Mouse (Mus musculus) spleen, adult 2 months (tissue): ENCODE data around the gene Hemk1. TPM values are rescaled to one million over a fixed set of nuclear protein-coding genes. Genes with fewer than 3 reads are reported as not detected.

Experiments
- DNase-seq, 2 experiments: peaks; one replicate each; pipeline versions ENCODE4 v3.0.0 to v3.0.0-alpha.2; 2012 to 2021; ENCODE audit warnings: low spot score in 2 of 2, low read depth in 1 of 2
- H3K27ac ChIP-seq: fragments of 200-500 bp; 2 replicates; pipeline ENCODE4 v1.5.1; 2012; ENCODE audit warnings: low read length, inconsistent platforms; ENCODE audit not compliant: insufficient read depth
- H3K27me3 ChIP-seq: fragments of 200-500 bp; 2 replicates; pipeline ENCODE4 v1.6.1; 2012; ENCODE audit warnings: mild to moderate bottlenecking, moderate library complexity, low read length, inconsistent platforms; ENCODE audit not compliant: control insufficient read depth, insufficient read depth
- H3K36me3 ChIP-seq: fragments of 200-500 bp; 2 replicates; pipeline ENCODE4 v1.6.1; 2012; ENCODE audit warnings: mild to moderate bottlenecking, low read length, inconsistent platforms; ENCODE audit not compliant: control insufficient read depth, insufficient read depth
- H3K4me1 ChIP-seq: fragments of 200-500 bp; 2 replicates; pipeline ENCODE4 v1.6.1; 2011; ENCODE audit warnings: inconsistent platforms; ENCODE audit not compliant: control insufficient read depth, insufficient read depth, insufficient read length
- H3K4me3 ChIP-seq: fragments of 200-500 bp; 2 replicates; pipeline ENCODE4 v1.5.1; 2011; ENCODE audit warnings: mild to moderate bottlenecking, inconsistent platforms; ENCODE audit not compliant: insufficient read depth, insufficient read length; ENCODE audit errors: extremely low read depth
- CTCF ChIP-seq: fragments of 200-500 bp; IDR thresholded peaks from 2 replicates; pipeline ENCODE4 v1.5.1; 2011; ENCODE audit warnings: mild to moderate bottlenecking, inconsistent platforms; ENCODE audit not compliant: insufficient read depth, insufficient read length, insufficient replicate concordance; ENCODE audit errors: extremely low read depth
- POLR2A ChIP-seq: fragments of 200-500 bp; IDR thresholded peaks from 2 replicates; pipeline ENCODE4 v1.6.1; 2011; ENCODE audit warnings: low read depth, low read length, inconsistent platforms
- WGBS: fragments of 180-500 bp; shearing (Covaris S2); methylation state at CpG from one replicate; pipeline ENCODE4 v1.1.7; 2018; 5-methylcytosine and 5-hydroxymethylcytosine counted together
- polyA plus RNA-seq: library from polyadenylated mRNA; depleted of rRNA; stranded (reverse); fragments of >200 nt; gene quantifications from 2 replicates; pipeline ENCODE4 v1.2.3, GENCODE M21; 2012

Hemk1 gene
- polyA plus RNA-seq, 1 experiment = 12.2 TPM

DNA sequence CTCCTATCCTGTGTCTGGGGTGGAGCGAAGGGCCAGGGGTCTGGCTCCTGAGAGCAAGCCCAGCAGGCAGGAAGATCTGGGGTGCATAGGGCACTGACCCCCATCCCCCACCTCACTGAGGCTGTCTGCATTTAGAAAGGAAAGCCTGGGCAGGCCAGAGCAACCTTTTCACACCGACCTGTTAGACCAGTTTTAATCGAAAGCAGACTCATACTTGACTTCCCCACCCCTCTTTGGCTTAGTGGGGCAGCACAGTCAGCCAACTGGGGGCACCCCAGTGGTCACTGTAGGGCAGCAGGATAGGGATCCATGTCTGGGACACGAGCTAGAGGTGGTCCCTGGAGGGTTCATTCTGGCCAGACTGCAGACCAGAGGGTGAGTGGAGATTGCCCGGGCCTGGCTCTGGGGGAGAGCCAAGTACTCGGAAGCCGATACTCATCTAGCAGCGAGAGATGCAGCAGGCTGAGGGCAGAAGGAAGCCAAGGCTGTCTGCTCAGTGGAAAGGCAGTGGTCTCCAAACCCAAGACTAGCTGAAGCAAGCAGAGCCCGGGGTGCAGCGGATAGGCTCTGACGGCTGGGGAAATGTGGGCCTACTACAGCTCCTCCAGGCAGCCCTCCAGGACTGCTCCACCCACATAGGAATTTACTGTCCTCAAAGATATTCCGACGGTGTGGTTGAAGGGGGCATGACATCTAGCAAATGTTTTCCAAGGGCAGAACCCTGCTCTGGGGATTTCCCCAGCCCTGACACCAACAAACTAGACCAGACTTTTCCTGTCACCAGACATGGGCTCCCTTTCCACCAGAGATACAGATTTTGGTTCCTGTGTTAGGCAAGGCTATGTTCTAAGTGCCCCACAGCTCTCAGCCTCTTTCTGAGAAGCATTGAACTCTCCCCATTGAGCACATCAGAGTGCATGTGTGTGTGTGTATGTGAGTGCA, 32.3 kb downstream of the Hemk1 start:
- TF ChIP-seq CTCF (no peak), POLR2A (no peak)
- H3K4me1 ChIP-seq = no peaks in the 10 kb centered on the region
- H3K36me3 ChIP-seq = no peaks in the 10 kb centered on the region
- no peak overlapping the region for H3K4me3 ChIP-seq
- H3K27me3 ChIP-seq = no peaks in the 10 kb centered on the region
- H3K27ac ChIP-seq = no peak overlapping the region
- no peak for DNase-seq
- 49% methylated on average over 13 of the region's 13 CpGs for WGBS

DNA sequence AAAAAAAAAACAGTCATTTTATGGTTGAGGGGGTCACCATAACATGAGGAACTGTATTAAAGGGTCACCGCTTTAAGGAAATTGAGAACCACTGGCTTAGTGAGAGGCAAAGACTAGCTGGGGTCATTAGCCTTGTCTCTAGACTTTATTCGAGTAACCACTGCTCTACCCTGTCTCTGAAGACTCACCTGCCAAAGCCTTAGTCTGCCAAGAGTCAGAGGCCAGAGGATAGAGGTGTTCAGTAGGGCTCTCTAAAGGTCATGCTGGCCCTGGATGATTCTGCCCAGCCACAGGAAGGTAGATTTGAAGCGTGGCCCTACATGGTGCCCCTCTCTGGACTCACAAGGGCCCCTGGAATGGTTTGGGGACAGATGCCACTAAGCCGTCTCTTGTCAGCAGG, 33.1 kb downstream of the Hemk1 start:
- TF ChIP-seq POLR2A (no peak), CTCF (no peak)
- no peaks in the 10 kb centered on the region for H3K36me3 ChIP-seq
- no peaks in the 10 kb centered on the region for H3K27me3 ChIP-seq
- DNase-seq = no peak
- no peak overlapping the region for H3K4me3 ChIP-seq
- H3K27ac ChIP-seq = no peak overlapping the region
- no peaks in the 10 kb centered on the region for H3K4me1 ChIP-seq
- 91% methylated on average over 4 of the region's 4 CpGs for WGBS

DNA sequence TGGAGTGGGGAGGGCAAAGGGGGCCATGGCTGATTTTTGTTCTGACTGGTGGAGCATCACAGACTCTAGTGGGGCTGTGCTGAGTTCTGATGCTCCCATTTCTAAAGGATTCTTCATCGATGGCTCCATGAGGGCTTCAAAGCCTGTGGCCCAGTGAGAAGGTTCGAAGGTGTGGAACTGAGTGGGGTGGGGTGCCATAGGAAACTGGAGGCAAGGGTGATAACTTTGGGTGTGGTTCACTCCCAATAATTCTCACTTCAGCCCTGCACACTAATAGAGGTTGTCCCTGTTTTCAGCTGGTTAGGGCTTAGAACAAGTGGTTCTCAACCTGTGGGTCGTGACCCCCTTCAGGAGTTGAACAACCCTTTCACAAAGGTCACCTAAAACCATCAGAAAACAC, 33.8 kb downstream of the Hemk1 start:
- H3K4me1 ChIP-seq = no peaks in the 10 kb centered on the region
- 78% methylated on average over 3 of the region's 3 CpGs for WGBS
- no peaks in the 10 kb centered on the region for H3K36me3 ChIP-seq

DNA sequence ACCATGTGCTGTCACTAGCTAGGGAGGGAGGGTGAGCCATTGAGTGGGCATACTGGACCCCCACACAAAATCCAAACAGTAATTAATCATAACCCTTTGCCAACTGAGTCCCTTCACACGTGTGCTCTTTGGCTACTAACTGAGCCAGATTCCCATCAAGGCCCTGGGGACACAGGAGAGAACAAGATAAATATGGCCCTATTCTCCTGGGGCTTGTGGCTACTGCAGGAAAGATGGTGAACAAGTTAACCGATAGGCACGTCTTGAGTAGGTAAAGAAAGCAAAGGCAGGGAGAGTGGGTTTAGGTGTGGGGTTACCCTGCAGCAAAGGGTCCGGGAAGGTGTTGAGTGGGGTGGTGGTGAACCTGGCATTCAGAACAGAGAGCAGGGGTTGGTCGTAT, 34.2 kb downstream of the Hemk1 start:
- 58% methylated on average over 5 of the region's 5 CpGs for WGBS
- DNase-seq = no peak
- no peak overlapping the region for H3K4me3 ChIP-seq
- TF ChIP-seq CTCF (no peak), POLR2A (no peak)
- no peak overlapping the region for H3K27ac ChIP-seq
- no peaks in the 10 kb centered on the region for H3K27me3 ChIP-seq
- no peaks in the 10 kb centered on the region for H3K4me1 ChIP-seq
- no peaks in the 10 kb centered on the region for H3K36me3 ChIP-seq

More for the DNA sequence above, 33.8 kb downstream of the Hemk1 start:
- no peak for TF ChIP-seq POLR2A
- no peak for TF ChIP-seq CTCF
- DNase-seq = no peak
- Histone ChIP-seq H3K27me3 (no peaks in the 10 kb centered on the region), H3K27ac (no peak overlapping the region), H3K4me3 (no peak overlapping the region)

DNA sequence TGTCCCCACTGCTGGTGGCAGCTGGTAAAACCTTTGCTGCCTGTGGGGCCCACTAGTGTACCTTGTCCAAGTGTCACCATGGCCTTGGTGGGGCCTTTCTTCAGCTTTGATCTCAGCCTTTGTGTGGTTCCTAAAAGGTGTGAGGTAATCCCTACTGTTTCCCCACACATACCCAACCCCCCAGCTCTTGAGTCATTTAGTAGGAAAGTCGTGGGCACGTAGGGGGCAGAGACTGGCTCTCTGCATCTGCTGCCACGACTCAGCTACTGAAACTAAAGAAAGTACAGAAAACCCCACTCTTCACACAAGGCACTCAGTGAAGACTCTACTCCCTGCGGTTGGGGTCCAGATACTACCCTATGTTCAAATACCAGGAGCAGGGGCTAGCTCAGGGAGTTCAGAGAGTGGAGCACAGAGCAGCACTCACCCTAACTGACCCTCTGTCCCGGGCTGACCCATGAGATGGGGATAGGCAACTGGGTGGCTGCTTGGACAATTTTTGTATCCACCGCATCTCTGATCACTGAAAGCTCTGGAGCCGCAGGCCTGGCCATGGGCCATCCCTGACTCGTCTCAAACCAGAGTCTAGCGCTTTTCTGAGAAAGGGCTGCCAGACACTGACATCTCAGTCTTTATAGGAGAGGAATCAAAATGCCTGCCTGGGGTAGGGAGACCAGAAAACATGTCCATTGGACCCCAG, 34.9 kb downstream of the Hemk1 start:
- no peaks in the 10 kb centered on the region for H3K36me3 ChIP-seq
- H3K4me1 ChIP-seq = no peaks in the 10 kb centered on the region
- no peaks in the 10 kb centered on the region for H3K27me3 ChIP-seq
- no peak for DNase-seq
- 71% methylated on average over 9 of the region's 9 CpGs for WGBS
- no peak overlapping the region for H3K27ac ChIP-seq
- no peak for TF ChIP-seq CTCF
- TF ChIP-seq POLR2A = no peak
- no peak overlapping the region for H3K4me3 ChIP-seq

DNA sequence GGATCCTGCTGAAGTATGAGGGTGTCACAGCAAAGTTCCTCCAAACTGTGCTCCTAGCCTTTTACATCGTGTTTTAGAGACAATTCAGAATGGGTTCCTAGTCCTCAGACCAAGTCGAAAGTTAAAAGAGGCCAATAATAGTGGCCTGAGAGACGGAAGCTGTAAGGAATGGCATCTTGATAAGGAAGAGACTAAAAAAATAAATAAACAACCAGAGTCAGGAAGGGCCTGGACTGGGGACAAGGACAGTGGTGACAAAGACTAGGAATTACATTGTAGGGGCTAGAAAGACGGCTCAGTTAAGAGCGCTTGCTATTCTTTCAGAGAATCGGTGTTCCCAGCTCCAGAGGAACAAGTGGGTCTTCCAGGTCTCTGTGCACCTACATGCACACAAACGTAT, 35.6 kb downstream of the Hemk1 start:
- Histone ChIP-seq H3K36me3 (no peaks in the 10 kb centered on the region), H3K4me1 (no peaks in the 10 kb centered on the region)
- WGBS = 87% methylated on average over 7 of the region's 7 CpGs

More for the DNA sequence above, 35.6 kb downstream of the Hemk1 start:
- Histone ChIP-seq H3K27ac (no peak overlapping the region), H3K27me3 (no peaks in the 10 kb centered on the region), H3K4me3 (no peak overlapping the region)
- no peak for DNase-seq
- TF ChIP-seq POLR2A = no peak
- no peak for TF ChIP-seq CTCF
